Mouse (Mus musculus): ENCODE measurements around the gene Lrrc8e. TPM values are rescaled to one million over a fixed set of nuclear protein-coding genes. Genes with fewer than 3 reads are reported as not detected.
A peak's percentile ranks its signal among the peaks of the same experiment; 100 is the strongest.

Lrrc8e gene
- under 1 TPM; 0.24 to 0.67 TPM for total RNA-seq (2021)

GRCm38 (mm10) chr8:4226739-4227347 lies at the start of gene Lrrc8e:
Gene Lrrc8e, plus strand, starts transcription at chr8:4226827.
- intact Hi-C loops (cut with DNase I), result no loop called here
- no peak for DNase-seq

GRCm38 (mm10) chr8:4183409-4183808 lies 43.2 kb upstream of the Lrrc8e start:
- intact Hi-C loops (cut with DNase I), result no loop called here
- DNase-seq, result no peak

- no peak for DNase-seq
- intact Hi-C loops (cut with DNase I), result no loop called here
Measured at GRCm38 (mm10) chr8:4186151-4186550, 40.5 kb upstream of the Lrrc8e start.

GRCm38 (mm10) chr8:4188605-4189004 lies 38.0 kb upstream of the Lrrc8e start:
- DNase-seq, result no peak
- intact Hi-C loops (cut with DNase I), result no loop called here

- no peak for DNase-seq
Measured at GRCm38 (mm10) chr8:4189031-4189722, 37.5 kb upstream of the Lrrc8e start.

GRCm38 (mm10) chr8:4192305-4192704 lies 34.3 kb upstream of the Lrrc8e start:
- no peak for DNase-seq
- intact Hi-C loops (cut with DNase I), result loop anchor here (5.0 kb wide), 3 partner anchors 65 to 180 kb away; partner anchors contain the start of gene Ctxn1

More at GRCm38 (mm10) chr8:4189031-4189722, 37.5 kb upstream of the Lrrc8e start:
- intact Hi-C loops (cut with DNase I), result no loop called here

- intact Hi-C loops (cut with DNase I), result loop anchor here (5.0 kb wide), 3 partner anchors 64 to 179 kb away; partner anchors contain the start of gene Ctxn1
- DNase-seq, result peak; percentile 83 to 88
Measured at GRCm38 (mm10) chr8:4192807-4193587, 33.6 kb upstream of the Lrrc8e start.

- intact Hi-C loops (cut with DNase I), result loop anchor here (5.0 kb wide), 3 partner anchors 64 to 179 kb away; partner anchors contain the start of gene Ctxn1
- no peak for DNase-seq
Measured at GRCm38 (mm10) chr8:4193588-4193894, 33.1 kb upstream of the Lrrc8e start.

GRCm38 (mm10) chr8:4201321-4201720 lies 25.3 kb upstream of the Lrrc8e start:
- intact Hi-C loops (cut with DNase I), result no loop called here
- DNase-seq, result no peak

GRCm38 (mm10) chr8:4205246-4206123 lies 21.1 kb upstream of the Lrrc8e start:
- DNase-seq, result no peak
- intact Hi-C loops (cut with DNase I), result no loop called here

- no peak for DNase-seq
- intact Hi-C loops (cut with DNase I), result no loop called here
Measured at GRCm38 (mm10) chr8:4206182-4207015, 20.2 kb upstream of the Lrrc8e start.

- intact Hi-C loops (cut with DNase I), result no loop called here
- DNase-seq, result no peak
Measured at GRCm38 (mm10) chr8:4207016-4207350, 19.6 kb upstream of the Lrrc8e start.

- intact Hi-C loops (cut with DNase I), result no loop called here
- DNase-seq, result no peak
Measured at GRCm38 (mm10) chr8:4211097-4211496, 15.5 kb upstream of the Lrrc8e start.

- DNase-seq, result no peak
- intact Hi-C loops (cut with DNase I), result no loop called here
Measured at GRCm38 (mm10) chr8:4212809-4213209, 13.8 kb upstream of the Lrrc8e start.

GRCm38 (mm10) chr8:4213210-4214005 lies 13.2 kb upstream of the Lrrc8e start:
- DNase-seq, result peak; percentile 29 to 42
- intact Hi-C loops (cut with DNase I), result no loop called here

GRCm38 (mm10) chr8:4214006-4214980 lies 12.3 kb upstream of the Lrrc8e start:
- intact Hi-C loops (cut with DNase I), result no loop called here

GRCm38 (mm10) chr8:4216296-4216695 lies 10.3 kb upstream of the Lrrc8e start:
- DNase-seq, result no peak
- intact Hi-C loops (cut with DNase I), result no loop called here

More at GRCm38 (mm10) chr8:4214006-4214980, 12.3 kb upstream of the Lrrc8e start:
- DNase-seq, result peak; percentile 17 to 23
